Mouse (Mus musculus) liver, adult 2 months (tissue): ENCODE data around the gene Dclk1.

Experiments
- CTCF ChIP-seq: fragments of 200-500 bp; IDR thresholded peaks from 2 replicates; pipeline ENCODE4 v1.5.1; 2011; ENCODE audit warnings: low read depth, low read length, control low read depth
- POLR2A ChIP-seq: fragments of 200-500 bp; IDR thresholded peaks from 2 replicates; pipeline ENCODE4 v1.6.1; 2011; ENCODE audit warnings: low read length, control low read depth; ENCODE audit not compliant: insufficient read depth; ENCODE audit errors: extremely low read depth

DNA sequence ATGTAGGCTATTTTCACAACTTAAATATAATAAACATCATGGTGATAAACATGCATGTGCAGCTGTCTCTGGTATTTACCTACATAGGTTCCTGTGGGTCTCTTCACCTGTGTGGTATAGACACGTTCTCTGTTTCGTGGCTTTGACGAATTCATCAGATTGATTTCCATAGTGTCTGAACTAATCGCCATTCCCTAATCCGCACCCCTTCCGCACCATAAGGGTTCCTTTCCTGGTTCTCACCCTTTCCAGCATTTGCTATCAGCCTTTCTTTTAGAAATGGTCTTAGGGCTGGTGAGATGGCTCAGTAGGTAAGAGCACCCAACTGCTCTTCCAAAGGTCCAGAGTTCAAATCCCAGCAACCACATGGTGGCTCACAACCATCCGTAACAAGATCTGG, 162.6 kb downstream of the Dclk1 start:
- TF ChIP-seq POLR2A = no peak
- TF ChIP-seq CTCF = no peak
